Mouse (Mus musculus): Measurements from ENCODE around the gene Sh3bp5. TPM values are rescaled to one million over a fixed set of nuclear protein-coding genes. Genes with fewer than 3 reads are reported as not detected.
"Not testable (repeated sequence)": the region's sequence is repeated elsewhere in the genome, so short reads cannot be mapped to it uniquely, and the experiment has no call there.

Gene Sh3bp5
- polyA plus RNA-seq, 1 experiment from 2014 or later: 29.9 TPM

GRCm38 (mm10) chr14:31453946-31454345 lies 18.1 kb upstream of the Sh3bp5 start:
- not testable (repeated sequence) for ATAC-seq (ENCODE audit: insufficient number of reproducible peaks, low FRiP score); H3K4me1 ChIP-seq (replicated peaks); H3K27me3 ChIP-seq (replicated peaks); H3K4me2 ChIP-seq; H3K9me3 ChIP-seq (replicated peaks); H3K4me3 ChIP-seq; H3K9ac ChIP-seq; H3K27ac ChIP-seq (ENCODE audit: poor library complexity, severe bottlenecking); H3K36me3 ChIP-seq
- WGBS: 81% methylated on average over 12 of the region's 12 CpGs

GRCm38 (mm10) chr14:31448994-31449393 lies 13.1 kb upstream of the Sh3bp5 start:
- Histone ChIP-seq H3K36me3 (no peaks in the 10 kb centered on the region), H3K4me1 (replicated peaks) (no peaks in the 10 kb centered on the region; the same call in 1 of the 2 replicates), H3K4me2 (no peak overlapping the region), H3K4me3 (no peak overlapping the region), H3K27ac (ENCODE audit: poor library complexity, severe bottlenecking) (no peak overlapping the region), H3K27me3 (replicated peaks) (no peaks in the 10 kb centered on the region), H3K9me3 (replicated peaks) (no peaks in the 10 kb centered on the region), H3K9ac (no peak overlapping the region)
- 67% methylated on average over 5 of the region's 5 CpGs for WGBS
- ATAC-seq (ENCODE audit: insufficient number of reproducible peaks, low FRiP score): no peak

GRCm38 (mm10) chr14:31443616-31444015 lies 7.7 kb upstream of the Sh3bp5 start:
- Histone ChIP-seq H3K36me3 (no peaks in the 10 kb centered on the region), H3K9ac (no peak overlapping the region), H3K27me3 (replicated peaks) (no peaks in the 10 kb centered on the region), H3K4me3 (no peak overlapping the region), H3K9me3 (replicated peaks) (no peaks in the 10 kb centered on the region), H3K27ac (ENCODE audit: poor library complexity, severe bottlenecking) (no peak overlapping the region), H3K4me1 (replicated peaks) (no peaks in the 10 kb centered on the region; the same call in none of the 2 replicates), H3K4me2 (no peak overlapping the region)
- WGBS: 65% methylated on average over 6 of the region's 6 CpGs
- no peak for ATAC-seq (ENCODE audit: insufficient number of reproducible peaks, low FRiP score)

GRCm38 (mm10) chr14:31440725-31441124 lies 4.8 kb upstream of the Sh3bp5 start:
- H3K9me3 ChIP-seq (replicated peaks): no peaks in the 10 kb centered on the region
- no peak overlapping the region for H3K9ac ChIP-seq
- no peaks in the 10 kb centered on the region for H3K27me3 ChIP-seq (replicated peaks)
- no peak for ATAC-seq (ENCODE audit: insufficient number of reproducible peaks, low FRiP score)
- no peak overlapping the region for H3K4me2 ChIP-seq
- WGBS: 87% methylated on average over 6 of the region's 6 CpGs
- H3K27ac ChIP-seq (ENCODE audit: poor library complexity, severe bottlenecking): no peak overlapping the region
- peaks cover 14% of the 10 kb centered on the region for H3K4me1 ChIP-seq (replicated peaks)
- H3K36me3 ChIP-seq: no peaks in the 10 kb centered on the region
- H3K4me3 ChIP-seq: no peak overlapping the region

- Histone ChIP-seq H3K4me3 (no peak overlapping the region), H3K4me1 (replicated peaks) (peaks cover 17% of the 10 kb centered on the region), H3K9ac (no peak overlapping the region), H3K36me3 (no peaks in the 10 kb centered on the region), H3K9me3 (replicated peaks) (no peaks in the 10 kb centered on the region), H3K4me2 (no peak overlapping the region), H3K27ac (ENCODE audit: poor library complexity, severe bottlenecking) (no peak overlapping the region), H3K27me3 (replicated peaks) (no peaks in the 10 kb centered on the region)
- ATAC-seq (ENCODE audit: insufficient number of reproducible peaks, low FRiP score): no peak
- 23% methylated on average over 3 of the region's 3 CpGs for WGBS
Observed at GRCm38 (mm10) chr14:31440230-31440629, 4.4 kb upstream of the Sh3bp5 start.

GRCm38 (mm10) chr14:31439279-31439678 lies 3.4 kb upstream of the Sh3bp5 start:
- H3K27me3 ChIP-seq (replicated peaks): no peaks in the 10 kb centered on the region
- no peaks in the 10 kb centered on the region for H3K9me3 ChIP-seq (replicated peaks)
- WGBS: 73% methylated on average over 11 of the region's 11 CpGs
- no peak overlapping the region for H3K9ac ChIP-seq
- H3K27ac ChIP-seq (ENCODE audit: poor library complexity, severe bottlenecking): no peak overlapping the region
- H3K36me3 ChIP-seq: no peaks in the 10 kb centered on the region
- no peak for ATAC-seq (ENCODE audit: insufficient number of reproducible peaks, low FRiP score)
- H3K4me2 ChIP-seq: no peak overlapping the region
- no peak overlapping the region for H3K4me3 ChIP-seq
- H3K4me1 ChIP-seq (replicated peaks): peaks cover 20% of the 10 kb centered on the region

- ATAC-seq (ENCODE audit: insufficient number of reproducible peaks, low FRiP score): no peak
- H3K27me3 ChIP-seq (replicated peaks): no peaks in the 10 kb centered on the region
- H3K9me3 ChIP-seq (replicated peaks): no peaks in the 10 kb centered on the region
- no peaks in the 10 kb centered on the region for H3K36me3 ChIP-seq
- peaks cover 30% of the 10 kb centered on the region for H3K4me1 ChIP-seq (replicated peaks)
- H3K4me3 ChIP-seq: no peak overlapping the region
- H3K27ac ChIP-seq (ENCODE audit: poor library complexity, severe bottlenecking): no peak overlapping the region
- no peak overlapping the region for H3K4me2 ChIP-seq
- WGBS: 55% methylated on average over 8 of the region's 8 CpGs
- no peak overlapping the region for H3K9ac ChIP-seq
Observed at GRCm38 (mm10) chr14:31437826-31438529, 2.1 kb upstream of the Sh3bp5 start.

GRCm38 (mm10) chr14:31435018-31435915 lies 611 bp downstream of the Sh3bp5 start:
- Histone ChIP-seq H3K4me1 (replicated peaks) (peaks cover 49% of the 10 kb centered on the region), H3K9me3 (replicated peaks) (no peaks in the 10 kb centered on the region), H3K4me2 (peak overlapping the region; percentile 93), H3K4me3 (peak overlapping the region; percentile 87), H3K36me3 (no peaks in the 10 kb centered on the region), H3K27me3 (replicated peaks) (no peaks in the 10 kb centered on the region), H3K9ac (peak overlapping the region; percentile 90), H3K27ac (ENCODE audit: poor library complexity, severe bottlenecking) (peak overlapping the region; percentile 46; the same call in 1 of the 2 replicates)
- peak; percentile 33 for ATAC-seq (ENCODE audit: insufficient number of reproducible peaks, low FRiP score)
- 1% methylated on average over 53 of the region's 53 CpGs for WGBS

- Histone ChIP-seq H3K27ac (ENCODE audit: poor library complexity, severe bottlenecking) (no peak overlapping the region), H3K27me3 (replicated peaks) (no peaks in the 10 kb centered on the region)
- WGBS: 61% methylated on average over 5 of the region's 5 CpGs
Observed at GRCm38 (mm10) chr14:31434426-31434825, 1.5 kb downstream of the Sh3bp5 start.

GRCm38 (mm10) chr14:31433851-31434360 lies 2.0 kb downstream of the Sh3bp5 start:
- H3K9me3 ChIP-seq (replicated peaks): no peaks in the 10 kb centered on the region
- H3K4me2 ChIP-seq: peak overlapping the region; percentile 19
- H3K9ac ChIP-seq: 0 out of 2 replicates have a peak overlapping the region, but pooled peaks have one; percentile 19
- peak overlapping the region; percentile 2; the same call in 1 of the 2 replicates for H3K4me3 ChIP-seq
- 51% methylated on average over 7 of the region's 7 CpGs for WGBS
- no peaks in the 10 kb centered on the region for H3K36me3 ChIP-seq
- peaks cover 55% of the 10 kb centered on the region for H3K4me1 ChIP-seq (replicated peaks)
- no peak for ATAC-seq (ENCODE audit: insufficient number of reproducible peaks, low FRiP score)
- H3K27me3 ChIP-seq (replicated peaks): no peaks in the 10 kb centered on the region
- peak overlapping the region; percentile 37; the same call in 1 of the 2 replicates for H3K27ac ChIP-seq (ENCODE audit: poor library complexity, severe bottlenecking)

More at GRCm38 (mm10) chr14:31434426-31434825, 1.5 kb downstream of the Sh3bp5 start:
- peaks cover 50% of the 10 kb centered on the region for H3K4me1 ChIP-seq (replicated peaks)
- H3K9ac ChIP-seq: no peak overlapping the region
- ATAC-seq (ENCODE audit: insufficient number of reproducible peaks, low FRiP score): no peak
- H3K4me3 ChIP-seq: 0 out of 2 replicates have a peak overlapping the region, but pooled peaks have one; percentile 11
- H3K4me2 ChIP-seq: peak overlapping the region; percentile 19; the same call in 1 of the 2 replicates
- H3K9me3 ChIP-seq (replicated peaks): no peaks in the 10 kb centered on the region
- H3K36me3 ChIP-seq: no peaks in the 10 kb centered on the region

- Histone ChIP-seq H3K27me3 (replicated peaks) (no peaks in the 10 kb centered on the region), H3K9ac (no peak overlapping the region), H3K4me1 (replicated peaks) (peaks cover 59% of the 10 kb centered on the region), H3K36me3 (no peaks in the 10 kb centered on the region), H3K4me3 (no peak overlapping the region), H3K9me3 (replicated peaks) (no peaks in the 10 kb centered on the region), H3K27ac (ENCODE audit: poor library complexity, severe bottlenecking) (no peak overlapping the region), H3K4me2 (no peak overlapping the region)
- ATAC-seq (ENCODE audit: insufficient number of reproducible peaks, low FRiP score): no peak
- 59% methylated on average over 5 of the region's 5 CpGs for WGBS
Observed at GRCm38 (mm10) chr14:31433126-31433525, 2.8 kb downstream of the Sh3bp5 start.

All from heart, embryonic 12.5 days (tissue).